10 mouse cellular contexts compared by ENCODE assay signal in the genomic region with DNA sequence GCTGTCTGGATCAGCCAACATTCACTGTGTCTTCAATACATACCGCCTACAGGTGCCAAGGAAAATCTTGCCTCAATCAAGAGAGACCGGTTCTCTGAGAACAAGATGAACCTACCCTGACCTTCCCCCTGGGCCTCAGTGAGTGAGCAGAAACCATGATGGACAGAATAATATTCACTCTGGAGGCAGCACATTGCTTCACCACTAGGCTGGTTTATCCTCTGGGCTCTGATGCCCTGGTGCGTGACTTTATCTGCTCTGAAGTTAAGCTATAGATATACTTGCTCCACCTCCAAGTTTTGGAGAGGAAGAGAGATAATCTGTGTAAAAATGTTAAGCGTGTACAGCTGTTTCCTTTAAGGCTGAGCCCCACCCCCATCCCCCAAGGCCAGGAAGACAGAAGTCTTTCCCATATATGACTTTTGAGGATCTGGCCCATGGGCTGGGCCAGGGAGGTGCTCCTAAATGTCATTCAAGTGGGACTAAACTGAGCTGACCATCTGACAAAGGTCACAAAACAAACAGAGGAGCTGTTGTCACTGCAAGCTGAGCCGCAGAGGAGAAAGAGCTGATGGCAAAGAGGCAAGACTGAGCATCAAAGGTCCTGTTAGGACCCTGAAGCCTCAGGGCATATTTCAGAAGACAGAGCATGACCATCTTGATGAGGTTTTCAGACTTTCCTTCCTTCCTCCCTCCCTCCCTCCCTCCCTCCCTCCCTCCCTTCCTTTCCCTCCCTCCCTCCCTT. TPM values are rescaled to one million over a fixed set of nuclear protein-coding genes. Genes with fewer than 3 reads are reported as not detected.
DNase-seq lines count a peak whose midpoint lies in the region; ATAC-seq and TF ChIP-seq lines count a peak whose summit lies in the region.
"Had no signal": no experiment of that assay in that cellular context is flagged by ENCODE, and none has a peak within 500 bp of the region (broad histone marks: within the 10 kb centered on the region; RNA-seq: fewer than 3 reads in every experiment).

No protein-coding gene starts in this region.

- H3K27ac ChIP-seq in kidney, embryonic 14.5 days (ENCODE audit: low read depth, low read length): 0 out of 2 replicates have a peak overlapping the region, but pooled peaks have one; percentile 19
- peak overlapping the region; percentile 59 for H3K27ac ChIP-seq in embryonic facial prominence, embryonic 14.5 days (replicated peaks; ENCODE audit: low read depth, low read length)
- H3K27ac ChIP-seq in neural tube, embryonic 15.5 days (replicated peaks): no peak overlapping the region
- H3K27ac ChIP-seq: midbrain, embryonic 12.5 days had no signal

- H3K4me2 ChIP-seq in kidney, embryonic 14.5 days (replicated peaks; ENCODE audit: low read depth, low read length): 0 out of 2 replicates have a peak overlapping the region, but pooled peaks have one; percentile 4
- H3K4me2 ChIP-seq in embryonic facial prominence, embryonic 14.5 days (ENCODE audit: low read depth, low read length): no peak overlapping the region
- peak overlapping the region; percentile 39 for H3K4me2 ChIP-seq in myocyte (ENCODE audit: low read depth)
- H3K4me2 ChIP-seq in neural tube, embryonic 15.5 days: no peak overlapping the region
- H3K4me2 ChIP-seq: midbrain, embryonic 12.5 days had no signal

- H3K27me3 ChIP-seq in kidney, embryonic 14.5 days (ENCODE audit: control insufficient read depth, insufficient read depth, low read length): no peaks in the 10 kb centered on the region
- no peaks in the 10 kb centered on the region for H3K27me3 ChIP-seq in embryonic facial prominence, embryonic 14.5 days (replicated peaks; ENCODE audit: control insufficient read depth, insufficient read depth, low read length)
- H3K27me3 ChIP-seq in myocyte (ENCODE audit: control insufficient read depth, insufficient read depth, insufficient read length): no peaks in the 10 kb centered on the region
- no peaks in the 10 kb centered on the region for H3K27me3 ChIP-seq in neural tube, embryonic 15.5 days (replicated peaks)
- H3K27me3 ChIP-seq: midbrain, embryonic 12.5 days had no signal

- no peaks in the 10 kb centered on the region for H3K79me2 ChIP-seq in myocyte (ENCODE audit: control insufficient read depth, insufficient read depth)

- no peak for DNase-seq in kidney, adult 11 months
- DNase-seq in embryonic facial prominence, embryonic 14.5 days (ENCODE audit: low spot score): peak; percentile 77
- peak; percentile 60 for DNase-seq in kidney, postnatal 14 days
- no peak for DNase-seq in retina, embryonic 14.5 days (ENCODE audit: low spot score)
- DNase-seq: right cerebral cortex, postnatal 14 days had no signal

- peaks cover 9% of the 10 kb centered on the region; the same call in 1 of the 2 replicates for H3K4me1 ChIP-seq in kidney, embryonic 14.5 days (ENCODE audit: control insufficient read depth, insufficient read depth, low read length)
- peaks cover 25% of the 10 kb centered on the region for H3K4me1 ChIP-seq in embryonic facial prominence, embryonic 14.5 days (ENCODE audit: control insufficient read depth, insufficient read depth, low read length)
- H3K4me1 ChIP-seq in neural tube, embryonic 15.5 days: peaks cover 22% of the 10 kb centered on the region

- peak; percentile 55 for ATAC-seq in kidney, embryonic 14.5 days (ENCODE audit: low FRiP score, low TSS enrichment)
- peak; percentile 66 for ATAC-seq in embryonic facial prominence, embryonic 14.5 days (ENCODE audit: low read depth)
- ATAC-seq in neural tube, embryonic 15.5 days (ENCODE audit: low FRiP score): no peak
- no peak for ATAC-seq in erythroblast, adult 5-6 weeks (replicated peaks; ENCODE audit: low FRiP score, poor library complexity, severe bottlenecking)

- WGBS in kidney, embryonic 14.5 days: 20% methylated on average over 5 of the region's 5 CpGs
- 13% methylated on average over 5 of the region's 5 CpGs for WGBS in embryonic facial prominence, embryonic 14.5 days
- 63% methylated on average over 5 of the region's 5 CpGs for WGBS in neural tube, embryonic 15.5 days

- H3K9me3 ChIP-seq in kidney, embryonic 14.5 days (ENCODE audit: control insufficient read depth, low read length): no peaks in the 10 kb centered on the region
- no peaks in the 10 kb centered on the region for H3K9me3 ChIP-seq in embryonic facial prominence, embryonic 14.5 days (ENCODE audit: control insufficient read depth, low read length)
- H3K9me3 ChIP-seq in neural tube, embryonic 15.5 days (replicated peaks): no peaks in the 10 kb centered on the region
- H3K9me3 ChIP-seq: midbrain, embryonic 12.5 days had no signal

- H3ac ChIP-seq in myocyte (ENCODE audit: control insufficient read depth, insufficient read length): no peak overlapping the region

- TF ChIP-seq POLR2A in myocyte (IDR thresholded peaks at IDR 0.05; ENCODE audit: insufficient read length, low read depth): peak; percentile 29

- no peak overlapping the region for H3K9ac ChIP-seq in kidney, embryonic 14.5 days (ENCODE audit: low read depth, low read length)
- H3K9ac ChIP-seq in embryonic facial prominence, embryonic 14.5 days (ENCODE audit: low read depth, low read length): no peak overlapping the region
- no peak overlapping the region for H3K9ac ChIP-seq in neural tube, embryonic 15.5 days (replicated peaks)
- H3K9ac ChIP-seq: midbrain, embryonic 12.5 days had no signal

- H3K36me3 ChIP-seq in kidney, embryonic 14.5 days (ENCODE audit: control insufficient read depth, insufficient read depth, low read length): no peaks in the 10 kb centered on the region
- H3K36me3 ChIP-seq in embryonic facial prominence, embryonic 14.5 days (ENCODE audit: control insufficient read depth, insufficient read depth, low read length): no peaks in the 10 kb centered on the region
- no peaks in the 10 kb centered on the region for H3K36me3 ChIP-seq in myocyte (ENCODE audit: control insufficient read depth, insufficient read depth)
- no peaks in the 10 kb centered on the region for H3K36me3 ChIP-seq in neural tube, embryonic 15.5 days
- H3K36me3 ChIP-seq: midbrain, embryonic 12.5 days had no signal

- no peak overlapping the region for H3K4me3 ChIP-seq in kidney, embryonic 14.5 days (ENCODE audit: low read length)
- H3K4me3 ChIP-seq in embryonic facial prominence, embryonic 14.5 days (ENCODE audit: low read depth, low read length): no peak overlapping the region
- H3K4me3 ChIP-seq in myocyte: peak overlapping the region; percentile 25
- no peak overlapping the region for H3K4me3 ChIP-seq in neural tube, embryonic 15.5 days (replicated peaks)
- H3K4me3 ChIP-seq: midbrain, embryonic 12.5 days had no signal

TF ChIP-seq in myocyte, 11 proteins besides CTCF, POLR2A, EP300 and RAD21:
- TF ChIP-seq POLR2AphosphoS2 (IDR thresholded peaks at IDR 0.05; ENCODE audit: insufficient read length, low read depth) (peak; percentile 50), SRF (IDR thresholded peaks at IDR 0.05; ENCODE audit: control insufficient read depth, insufficient read length, low read depth) (no peak)

RNA-seq across cellular contexts. Expression of a gene that starts 20.4 kb away (rescaled TPM):
- polyA plus RNA-seq in kidney, embryonic 14.5 days (2014; fragmentation: Nextera tagmentation; extraction: Ambion mirVana): 140 and 337 TPM in 2 replicates
- polyA plus RNA-seq in embryonic facial prominence, embryonic 14.5 days (2014; fragmentation: Nextera tagmentation; extraction: Ambion mirVana): 386 and 396 TPM in 2 replicates
- 491 TPM for polyA plus RNA-seq in myocyte (2012; fragmentation: generic; extraction: Trizol)
- polyA plus RNA-seq in neural tube, embryonic 15.5 days (2015; fragmentation: Nextera tagmentation; extraction: Ambion mirVana): 197 and 217 TPM in 2 replicates
- 82.0 and 92.8 TPM in 2 replicates for total RNA-seq in erythroblast, adult 5-6 weeks (2015; ENCODE audit: low replicate concordance)
- 120 and 147 TPM in 2 replicates for total RNA-seq in erythroblast, adult 5-6 weeks (2017; ENCODE audit: low replicate concordance)

RNA-seq across cellular contexts. Expression of a gene that starts 46.6 kb away (rescaled TPM):
- 0.11 and 0.37 TPM in 2 replicates for polyA plus RNA-seq in kidney, embryonic 14.5 days (2014; fragmentation: Nextera tagmentation; extraction: Ambion mirVana)
- polyA plus RNA-seq in embryonic facial prominence, embryonic 14.5 days (2014; fragmentation: Nextera tagmentation; extraction: Ambion mirVana): 11.1 and 22.0 TPM in 2 replicates
- 0.01 TPM for polyA plus RNA-seq in myocyte (2012; fragmentation: generic; extraction: Trizol)
- polyA plus RNA-seq in neural tube, embryonic 15.5 days (2015; fragmentation: Nextera tagmentation; extraction: Ambion mirVana): 1.8 and 2.7 TPM in 2 replicates
- total RNA-seq in erythroblast, adult 5-6 weeks (2015; ENCODE audit: low replicate concordance): not detected in 2 replicates
- not detected in 2 replicates for total RNA-seq in erythroblast, adult 5-6 weeks (2017; ENCODE audit: low replicate concordance)

Comparison
In these comparisons a context has a peak if more than half of its experiments do, and no peak if none do; other contexts are left out.
1. DNase-seq: peak in embryonic facial prominence, embryonic 14.5 days (single experiment) and kidney, postnatal 14 days (single experiment); none in kidney, adult 11 months (single experiment) and retina, embryonic 14.5 days (single experiment).
2. ATAC-seq: peak in kidney, embryonic 14.5 days (single experiment) and embryonic facial prominence, embryonic 14.5 days (single experiment); none in neural tube, embryonic 15.5 days (single experiment) and erythroblast, adult 5-6 weeks (single experiment).
3. H3K4me2 ChIP-seq: peak in kidney, embryonic 14.5 days (single experiment) and myocyte (single experiment); none in embryonic facial prominence, embryonic 14.5 days (single experiment) and neural tube, embryonic 15.5 days (single experiment).